ENCODE assay signal across 8 mouse cellular contexts in genomic region chr11:87737175-87737740, GRCm38 (mm10). TPM values are rescaled to one million over a fixed set of nuclear protein-coding genes. Genes with fewer than 3 reads are reported as not detected.
DNase-seq lines count a peak whose midpoint lies in the region; ATAC-seq and TF ChIP-seq lines count a peak whose summit lies in the region.

Gene Supt4a, plus strand, starts transcription at chr11:87737552.

- H3K9ac ChIP-seq in embryonic facial prominence, embryonic 13.5 days, result peak within 1 kb of the TSS; percentile 93
- H3K9ac ChIP-seq in limb, embryonic 14.5 days (ENCODE audit: low read depth, low read length, severe bottlenecking), result peak within 1 kb of the TSS; percentile 64
- H3K9ac ChIP-seq in midbrain, postnatal 0 days (replicated peaks; ENCODE audit: low read length, poor library complexity, severe bottlenecking), result peak within 1 kb of the TSS; percentile 66

- peak within 1 kb of the TSS; percentile 92 for H3K4me2 ChIP-seq in embryonic facial prominence, embryonic 13.5 days
- peak within 1 kb of the TSS; percentile 90 for H3K4me2 ChIP-seq in limb, embryonic 14.5 days (replicated peaks; ENCODE audit: low read depth, low read length, severe bottlenecking)
- H3K4me2 ChIP-seq in midbrain, postnatal 0 days (ENCODE audit: low read depth, low read length, poor library complexity, severe bottlenecking), result peak within 1 kb of the TSS; percentile 94

- peak within 1 kb of the TSS; percentile 88 for H3K4me3 ChIP-seq in embryonic facial prominence, embryonic 13.5 days
- H3K4me3 ChIP-seq in kidney, adult 2 months (ENCODE audit: insufficient read depth, low read depth, low read length), result peak within 1 kb of the TSS; percentile 95
- H3K4me3 ChIP-seq in limb, embryonic 14.5 days (replicated peaks; ENCODE audit: low read length), result peak within 1 kb of the TSS; percentile 53
- peak within 1 kb of the TSS; percentile 78 for H3K4me3 ChIP-seq in midbrain, postnatal 0 days (ENCODE audit: low read depth, low read length)

- peak within 1 kb of the TSS; percentile 94 for H3K27ac ChIP-seq in embryonic facial prominence, embryonic 13.5 days
- H3K27ac ChIP-seq in kidney, adult 2 months (ENCODE audit: insufficient read depth, low read depth, low read length), result peak within 1 kb of the TSS; percentile 53
- H3K27ac ChIP-seq in limb, embryonic 14.5 days (replicated peaks; ENCODE audit: low read depth, low read length), result peak within 1 kb of the TSS; percentile 81
- H3K27ac ChIP-seq in midbrain, postnatal 0 days (ENCODE audit: low read depth, low read length), result peak within 1 kb of the TSS; percentile 77

- peaks cover 14% of the 10 kb centered on the region for H3K4me1 ChIP-seq in embryonic facial prominence, embryonic 13.5 days
- H3K4me1 ChIP-seq in kidney, adult 2 months (ENCODE audit: control insufficient read depth, insufficient read depth, low read length), result peaks cover 3% of the 10 kb centered on the region; the same call in 1 of the 2 replicates
- peaks cover 6% of the 10 kb centered on the region; the same call in 1 of the 2 replicates for H3K4me1 ChIP-seq in limb, embryonic 14.5 days (ENCODE audit: control insufficient read depth, insufficient read depth, low read length)
- peaks cover 6% of the 10 kb centered on the region; the same call in 1 of the 2 replicates for H3K4me1 ChIP-seq in midbrain, postnatal 0 days (ENCODE audit: insufficient read depth, low read length)

- WGBS in embryonic facial prominence, embryonic 13.5 days, result under 1% methylated on average over 56 of the region's 57 CpGs
- under 1% methylated on average over 57 of the region's 57 CpGs for WGBS in kidney, adult 2 months
- WGBS in limb, embryonic 14.5 days, result under 1% methylated on average over 41 of the region's 57 CpGs
- WGBS in midbrain, postnatal 0 days, result under 1% methylated on average over 51 of the region's 57 CpGs

- TF ChIP-seq POLR2A in kidney, adult 2 months (IDR thresholded peaks at IDR 0.05; ENCODE audit: low read depth, low read length), result peak; percentile 22
- peak; percentile 75; the same call in 1 of the 2 replicates for TF ChIP-seq POLR2A in limb, embryonic 14.5 days (IDR thresholded peaks at IDR 0.05; ENCODE audit: borderline replicate concordance, extremely low read depth, insufficient read depth, insufficient read length)

- H3K27me3 ChIP-seq in embryonic facial prominence, embryonic 13.5 days, result no peaks in the 10 kb centered on the region
- no peaks in the 10 kb centered on the region for H3K27me3 ChIP-seq in kidney, adult 2 months (replicated peaks; ENCODE audit: control insufficient read depth, insufficient read depth, low read length)
- no peaks in the 10 kb centered on the region for H3K27me3 ChIP-seq in limb, embryonic 14.5 days (ENCODE audit: control insufficient read depth, insufficient read depth, low read length)
- H3K27me3 ChIP-seq in midbrain, postnatal 0 days (ENCODE audit: insufficient read depth, low read length), result no peaks in the 10 kb centered on the region

- TF ChIP-seq CTCF in kidney, adult 2 months (conservative IDR thresholded peaks at IDR 0.05; ENCODE audit: insufficient read depth, insufficient read length, low read depth, low read length), result no peak
- no peak for TF ChIP-seq CTCF in midbrain, postnatal 0 days (IDR thresholded peaks at IDR 0.05)

- ATAC-seq in embryonic facial prominence, embryonic 13.5 days (ENCODE audit: insufficient number of reproducible peaks, insufficient read depth, low FRiP score, low TSS enrichment, low read depth), result peak; percentile 85
- ATAC-seq in limb, embryonic 14.5 days (ENCODE audit: low FRiP score, low read depth), result peak; percentile 92
- peak; percentile 93 for ATAC-seq in midbrain, postnatal 0 days (ENCODE audit: low FRiP score)

- H3K9me3 ChIP-seq in embryonic facial prominence, embryonic 13.5 days, result no peaks in the 10 kb centered on the region
- no peaks in the 10 kb centered on the region for H3K9me3 ChIP-seq in limb, embryonic 14.5 days (ENCODE audit: control insufficient read depth, low read length)
- H3K9me3 ChIP-seq in midbrain, postnatal 0 days (ENCODE audit: low read length), result no peaks in the 10 kb centered on the region

- peak; percentile 91 for DNase-seq in 3T3-L1 (ENCODE audit: low read depth, low spot score)
- DNase-seq in adrenal gland, postnatal 36 days, result peak; percentile 97 to 99
- DNase-seq in heart, adult 18-20 months, result peak; percentile 96 to 97
- DNase-seq in kidney, adult 2 months, result peak; percentile 98
- DNase-seq in limb, embryonic 14.5 days (ENCODE audit: low spot score), result peak; percentile 97
- peak; percentile 98 for DNase-seq in midbrain, postnatal 0 days (ENCODE audit: low spot score)
- peak; percentile 98 to 99 for DNase-seq in spleen, postnatal 14 days (ENCODE audit: low spot score in 2 of 2)

- H3K36me3 ChIP-seq in embryonic facial prominence, embryonic 13.5 days, result peaks cover 29% of the 10 kb centered on the region
- H3K36me3 ChIP-seq in kidney, adult 2 months (ENCODE audit: control insufficient read depth, insufficient read depth, low read length), result 0 out of 2 replicates have a peak, but pooled peaks cover 1% of the 10 kb centered on the region
- peaks cover 17% of the 10 kb centered on the region for H3K36me3 ChIP-seq in limb, embryonic 14.5 days (ENCODE audit: control insufficient read depth, insufficient read depth, low read length)
- H3K36me3 ChIP-seq in midbrain, postnatal 0 days (ENCODE audit: insufficient read depth, low read length), result peaks cover 16% of the 10 kb centered on the region

RNA-seq across cellular contexts. Expression of gene Supt4a, which starts in this region (rescaled TPM):
- total RNA-seq in adrenal gland, postnatal 36 days (2021), result 10 to 100 TPM; 60.5 to 90.0 TPM
- 163 and 172 TPM in 2 replicates for polyA plus RNA-seq in embryonic facial prominence, embryonic 13.5 days (2015; fragmentation: Nextera tagmentation; extraction: Ambion mirVana)
- total RNA-seq in heart, adult 18-20 months (2021), result 10 to 100 TPM; 42.8 to 46.1 TPM
- 96.9 and 135 TPM in 2 replicates for polyA plus RNA-seq in kidney, adult 2 months (2012; rRNA removed)
- 106 and 121 TPM in 2 replicates for polyA plus RNA-seq in limb, embryonic 14.5 days (2012; rRNA removed)
- polyA plus RNA-seq in limb, embryonic 14.5 days (2014; fragmentation: Nextera tagmentation; extraction: Ambion mirVana), result 167 and 181 TPM in 2 replicates
- total RNA-seq in midbrain, postnatal 0 days (2014; rRNA removed), result 47.8 and 55.4 TPM in 2 replicates
- polyA plus RNA-seq in midbrain, postnatal 0 days (2015; fragmentation: Nextera tagmentation; extraction: Ambion mirVana), result 122 and 128 TPM in 2 replicates

Comparison
In these comparisons a context has a peak if more than half of its experiments do, and no peak if none do; other contexts are left out.
1. Peak in every context shown above with its lines: DNase-seq, ATAC-seq, H3K4me3 ChIP-seq and H3K27ac ChIP-seq.